Mouse (Mus musculus) lung, adult 2 months (tissue): ENCODE measurements around the gene Fam241b.

Source experiments
- CTCF ChIP-seq: fragments of 200-500 bp; IDR thresholded peaks from 2 replicates; pipeline ENCODE4 v1.5.1; 2011; ENCODE audit warnings: mild to moderate bottlenecking, low read length, control low read depth; ENCODE audit not compliant: insufficient read depth
- POLR2A ChIP-seq: fragments of 200-500 bp; IDR thresholded peaks from 2 replicates; pipeline ENCODE4 v1.6.1; 2011; ENCODE audit warnings: low read depth, mild to moderate bottlenecking, control low read depth, low read length, borderline replicate concordance; ENCODE audit errors: extremely low read depth

- TF ChIP-seq POLR2A (no peak), CTCF (no peak)
Measured at GRCm38 (mm10) chr10:62182471-62183014, 38.8 kb upstream of the Fam241b start.
